Mouse (Mus musculus) CD4-positive, CD25-positive, alpha-beta regulatory T cell (primary cell): ENCODE results near the gene Olfr1451. TPM values are rescaled to one million over a fixed set of nuclear protein-coding genes. Genes with fewer than 3 reads are reported as not detected.

Experiments used
- polyA plus RNA-seq: library from polyadenylated mRNA; unstranded; fragments of 100-300 nt; shearing (Covaris generic); gene quantifications from one replicate; pipeline ENCODE4 v1.2.1, GENCODE M21; 2017

Gene Olfr1451
- 0.19 TPM for polyA plus RNA-seq

DNA sequence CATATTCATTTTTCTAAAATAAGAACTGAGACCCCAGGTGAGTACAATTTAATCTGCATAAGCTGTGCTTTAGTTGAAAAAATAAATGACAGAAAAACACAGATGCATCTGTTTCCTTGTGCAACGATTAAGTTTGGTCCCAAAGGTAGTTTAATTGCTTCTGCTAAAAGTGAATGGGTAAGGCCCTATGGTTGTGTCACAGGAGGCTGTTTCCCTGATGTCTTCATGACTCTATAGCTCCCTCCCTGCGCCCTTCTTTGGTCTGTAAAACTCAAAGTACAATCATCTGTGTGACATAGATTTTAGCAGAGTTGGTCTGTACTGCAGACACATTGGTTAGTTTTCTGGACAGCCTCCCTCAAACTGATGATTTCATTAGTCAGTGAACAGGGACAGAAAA, at the start of gene Olfr1451:
Gene Olfr1451, plus strand, starts transcription at position 301 of the 400 bp plus-strand sequence.

DNA sequence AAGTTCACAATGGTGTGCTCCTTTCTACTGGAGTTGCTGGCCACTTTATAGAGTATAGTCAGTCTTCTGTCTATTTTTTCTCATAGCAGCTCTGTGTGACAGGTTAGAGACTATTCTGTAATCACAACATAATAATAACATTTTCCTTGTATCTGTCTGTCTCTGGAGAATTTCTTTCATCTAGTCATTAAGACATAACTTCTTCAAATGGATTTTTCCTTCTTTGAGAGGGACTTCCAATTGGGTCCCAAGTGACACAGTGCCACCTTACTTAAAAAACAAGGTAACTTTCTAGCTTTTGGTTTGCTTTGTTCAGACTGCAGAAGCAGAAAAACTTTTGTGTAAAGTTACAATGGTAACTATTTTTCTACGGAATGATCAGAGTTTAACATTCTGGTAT, 44.9 kb upstream of the Olfr1451 start, which contains the start of gene Olfr1450:
Gene Olfr1450, plus strand, starts transcription at position 301 of the 400 bp plus-strand sequence.

DNA sequence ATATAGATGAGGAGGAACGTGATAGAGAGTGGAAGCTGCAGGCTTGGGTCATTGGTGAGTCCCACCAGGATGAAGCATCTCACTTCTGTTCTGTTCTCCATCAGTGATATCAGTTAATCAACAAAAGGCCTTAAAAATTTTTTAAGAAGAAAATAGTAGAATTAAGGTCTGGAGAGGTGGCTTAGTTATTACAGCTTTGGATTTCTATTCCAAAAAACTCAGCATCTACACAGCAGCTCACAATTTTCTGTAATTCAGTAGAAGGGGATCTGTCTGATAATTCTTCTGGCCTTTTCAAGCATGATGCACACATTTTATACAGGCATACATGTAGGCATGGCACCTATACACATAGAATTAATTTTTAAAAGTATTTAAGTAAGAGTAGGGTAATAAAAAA, 33.4 kb downstream of the Olfr1451 start, which contains the start of gene Olfr1453:
Gene Olfr1453, minus strand, starts transcription at position 101 of the 400 bp plus-strand sequence.

Other genes starting within 250 kb of the Olfr1451 start
- 0.19 TPM for gene Cntf, start 229.4 kb upstream of the Olfr1451 start, polyA plus RNA-seq
- gene Zfp91, start 198.9 kb upstream of the Olfr1451 start, polyA plus RNA-seq, result 18.9 TPM
- 155 TPM for gene Lpxn, start 198.8 kb upstream of the Olfr1451 start, polyA plus RNA-seq
- gene Gm5244, start 148.3 kb upstream of the Olfr1451 start, polyA plus RNA-seq, result not detected
- gene Olfr1444, start 137.7 kb upstream of the Olfr1451 start, polyA plus RNA-seq, result 0.47 TPM
- not detected for gene Olfr1445, start 111.2 kb upstream of the Olfr1451 start, polyA plus RNA-seq
- gene Olfr1446, start 101.5 kb upstream of the Olfr1451 start, polyA plus RNA-seq, result not detected
- not detected for gene Olfr1447, start 91.3 kb upstream of the Olfr1451 start, polyA plus RNA-seq
- gene Olfr1448, start 70.6 kb upstream of the Olfr1451 start, polyA plus RNA-seq, result not detected
- gene Olfr1449, start 64.2 kb upstream of the Olfr1451 start, polyA plus RNA-seq, result not detected
- gene Olfr1450, start 44.8 kb upstream of the Olfr1451 start, polyA plus RNA-seq, result not detected
- gene Olfr1453, start 33.3 kb downstream of the Olfr1451 start, polyA plus RNA-seq, result not detected
- gene Olfr1454, start 65.6 kb downstream of the Olfr1451 start, polyA plus RNA-seq, result not detected
- not detected for gene Olfr1457, start 102.9 kb downstream of the Olfr1451 start, polyA plus RNA-seq
- not detected for gene Olfr1458, start 111.8 kb downstream of the Olfr1451 start, polyA plus RNA-seq
- not detected for gene Olfr1459, start 154.5 kb downstream of the Olfr1451 start, polyA plus RNA-seq
- gene Olfr1461, start 168.0 kb downstream of the Olfr1451 start, polyA plus RNA-seq, result not detected
- not detected for gene Olfr1462, start 190.7 kb downstream of the Olfr1451 start, polyA plus RNA-seq
- gene Olfr1463, start 236.3 kb downstream of the Olfr1451 start, polyA plus RNA-seq, result not detected